Mouse (Mus musculus): Measurements from ENCODE around the gene Kcna3.

GRCm38 (mm10) chr3:107084586-107084985 lies 48.6 kb downstream of the Kcna3 start:
- TF ChIP-seq CTCF (conservative IDR thresholded peaks at IDR 0.05; ENCODE audit: low read length) (no peak), POU5F1 (IDR thresholded peaks at IDR 0.05; ENCODE audit: borderline replicate concordance, low read length) (no peak), NANOG (IDR thresholded peaks at IDR 0.05; ENCODE audit: borderline replicate concordance, low read length) (no peak)

All from E14TG2a.4 (cell line).